Comparison of ENCODE assay signal across 7 mouse cellular contexts in genomic region chr15:80014321-80015210, GRCm38 (mm10). TPM values are rescaled to one million over a fixed set of nuclear protein-coding genes. Genes with fewer than 3 reads are reported as not detected.
DNase-seq lines count a peak whose midpoint lies in the region; ATAC-seq lines count a peak whose summit lies in the region.

TSS of gene Pdgfb (minus strand) at chr15:80014977.

- no peaks in the 10 kb centered on the region for H3K36me3 ChIP-seq in hindbrain, embryonic 16.5 days (ENCODE audit: control insufficient read depth, insufficient read depth, low read length)
- no peaks in the 10 kb centered on the region for H3K36me3 ChIP-seq in macrophage (ENCODE audit: inconsistent target)

- peaks cover 18% of the 10 kb centered on the region for H3K27me3 ChIP-seq in hindbrain, embryonic 16.5 days (replicated peaks; ENCODE audit: control insufficient read depth, insufficient read depth, low read length)

- H3K4me1 ChIP-seq in hindbrain, embryonic 16.5 days (ENCODE audit: control insufficient read depth, insufficient read depth, low read depth, low read length), result peaks cover 29% of the 10 kb centered on the region

- no peaks in the 10 kb centered on the region for H3K9me3 ChIP-seq in hindbrain, embryonic 16.5 days (ENCODE audit: control insufficient read depth, low read length)

- peak within 1 kb of the TSS; percentile 84 for H3K27ac ChIP-seq in hindbrain, embryonic 16.5 days (ENCODE audit: low read depth, low read length)
- no peak within 1 kb of the TSS for H3K27ac ChIP-seq in macrophage

- intact Hi-C loops in left cerebral cortex, postnatal 10 days (cut with DNase I), result loop anchor here (5.0 kb wide), 2 partner anchors 63 to 67 kb away; no protein-coding TSS in a partner anchor

- H3K79me2 ChIP-seq in macrophage (ENCODE audit: inconsistent target), result peaks cover 33% of the 10 kb centered on the region

- ATAC-seq in hindbrain, embryonic 16.5 days, result no peak

- under 1% methylated on average over 60 of the region's 60 CpGs for WGBS in hindbrain, embryonic 16.5 days
- WGBS in macrophage (ENCODE audit: missing documents), result 2% methylated on average over 56 of the region's 60 CpGs

- peak within 1 kb of the TSS; percentile 93 for H3K9ac ChIP-seq in hindbrain, embryonic 16.5 days (ENCODE audit: low read depth, low read length)

- DNase-seq in adrenal gland, adult 18-20 months (ENCODE audit: low spot score in 2 of 2), result peak; percentile 84 to 88
- peak; percentile 64 for DNase-seq in cerebellum, postnatal 10 days
- DNase-seq in gastrocnemius, postnatal 10 days, result peak; percentile 76
- DNase-seq in left cerebral cortex, postnatal 10 days (ENCODE audit: extremely low spot score in 1 of 2, low spot score in 2 of 2), result peak in 1 of 2 experiments; percentile 87
- peak; percentile 64 for DNase-seq in skeletal muscle tissue, adult 2 months (ENCODE audit: low read depth, low spot score)

- peak within 1 kb of the TSS; percentile 73 for H3K4me3 ChIP-seq in hindbrain, embryonic 16.5 days (ENCODE audit: low read length)
- peak within 1 kb of the TSS; percentile 44; the same call in 1 of the 2 replicates for H3K4me3 ChIP-seq in macrophage (ENCODE audit: inconsistent target)

- H3K4me2 ChIP-seq in hindbrain, embryonic 16.5 days (ENCODE audit: low read length), result peak within 1 kb of the TSS; percentile 92

RNA-seq across cellular contexts. Expression of gene Pdgfb, which starts in this region (rescaled TPM):
- total RNA-seq in adrenal gland, adult 18-20 months (2021), result 10 to 100 TPM; 46.1 to 47.6 TPM
- total RNA-seq in gastrocnemius, postnatal 10 days (2021), result 10 to 100 TPM; 40.8 to 59.3 TPM
- polyA plus RNA-seq in hindbrain, embryonic 16.5 days (2015; fragmentation: Nextera tagmentation; extraction: Ambion mirVana), result 6.7 and 8.0 TPM in 2 replicates
- total RNA-seq in left cerebral cortex, postnatal 10 days (2021), result 10 to 100 TPM; 42.6 to 43.4 TPM
- 10 to 100 TPM in 12 of 26 experiments, 1 to 10 TPM in 14; 2.3 to 61.6 (median 9.1) TPM for total RNA-seq in macrophage (2018; cell fraction: chromatin; rRNA removed)
- total RNA-seq in macrophage (2018; cell fraction: cytosol; rRNA removed), result 10 to 100 TPM in 12 of 26 experiments, 1 to 10 TPM in 14; 2.9 to 35.1 (median 6.4) TPM
- total RNA-seq in macrophage (2018; cell fraction: nucleus; rRNA removed), result 10 to 100 TPM in 15 of 26 experiments, 1 to 10 TPM in 11; 5.4 to 78.2 (median 13.6) TPM
- polyA plus RNA-seq in macrophage (2018), result 10.0 to 24.1 TPM (median 11.9 TPM) in 3 replicates
